Mouse (Mus musculus) mouse embryonic stem cell (cell line): ENCODE data around the gene Chst15.

Experiments used
- in situ Hi-C, 2 experiments: fragments of 300-500 bp; cut with MboI; formaldehyde crosslinking; loops; 1 replicate in 1 of 2; 3 replicates in 1 of 2; pipeline ENCODE4 v1.14.3; 2019 to 2020; ENCODE audit warnings: low sequenced_read_pairs in 2 of 2, low pct_unique_long_range_greater_than_20kb in 1 of 2, mixed read lengths in 1 of 2; ENCODE audit not compliant: unreplicated experiment in 1 of 2

The Chst15 gene

DNA sequence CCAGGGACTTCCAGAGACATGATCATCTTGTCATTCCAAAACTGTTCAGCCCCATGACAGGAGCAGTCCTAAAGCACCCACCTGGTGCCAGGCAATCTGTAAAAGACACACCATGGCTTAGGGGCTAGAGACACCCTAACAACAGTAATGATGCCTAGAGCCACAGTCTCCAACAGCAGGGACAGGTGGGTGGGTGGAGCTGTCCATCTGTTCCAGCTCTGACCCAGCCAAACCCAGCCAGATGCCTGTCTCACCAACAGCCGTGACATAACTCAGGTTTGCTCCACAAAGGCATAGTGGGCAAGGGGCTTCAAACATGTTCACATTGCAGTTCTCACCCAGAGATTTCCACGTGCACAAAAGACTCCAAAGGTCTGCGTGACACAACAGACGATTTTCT is 35.3 kb downstream of the Chst15 start:
- in situ Hi-C loops: no loop called here

DNA sequence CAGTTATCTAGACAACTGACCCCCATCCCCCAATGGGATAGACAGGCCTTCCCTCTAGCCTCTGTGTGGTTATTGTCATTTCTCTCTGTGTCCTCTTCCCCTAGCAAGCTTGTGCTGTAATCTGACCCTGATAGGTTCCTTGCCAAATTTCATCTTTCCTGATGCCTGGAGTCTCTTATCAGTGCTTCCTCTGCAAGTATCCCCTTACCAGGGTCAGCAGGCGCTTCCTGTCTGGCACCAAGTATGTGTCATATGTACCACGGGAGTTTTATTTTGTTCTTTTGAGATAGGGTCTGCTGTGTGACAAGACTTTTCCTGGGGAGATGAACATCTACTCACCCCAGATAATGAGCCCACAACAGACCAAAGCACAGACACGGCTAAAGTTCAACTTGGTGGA is 38.4 kb downstream of the Chst15 start:
- in situ Hi-C loops: no loop called here

DNA sequence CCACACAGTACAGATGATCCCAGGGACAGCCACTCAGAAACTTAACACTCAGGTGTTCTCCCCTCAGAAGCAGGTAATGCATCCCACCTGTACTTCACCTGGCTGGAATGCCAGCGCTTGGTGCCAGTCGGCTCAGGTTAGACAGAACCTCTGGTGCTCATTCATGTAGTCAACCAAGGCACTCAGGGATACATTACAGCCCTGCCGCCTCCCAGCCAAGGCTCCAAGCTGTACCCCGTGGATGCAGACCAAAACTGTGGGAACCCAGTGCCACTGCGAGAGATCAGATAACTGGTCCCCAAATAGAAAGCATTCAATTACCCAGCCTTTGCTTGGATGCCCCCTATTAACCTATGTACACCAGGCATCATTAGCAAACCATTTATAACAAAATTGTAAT is 40.7 kb downstream of the Chst15 start:
- in situ Hi-C loops: no loop called here

DNA sequence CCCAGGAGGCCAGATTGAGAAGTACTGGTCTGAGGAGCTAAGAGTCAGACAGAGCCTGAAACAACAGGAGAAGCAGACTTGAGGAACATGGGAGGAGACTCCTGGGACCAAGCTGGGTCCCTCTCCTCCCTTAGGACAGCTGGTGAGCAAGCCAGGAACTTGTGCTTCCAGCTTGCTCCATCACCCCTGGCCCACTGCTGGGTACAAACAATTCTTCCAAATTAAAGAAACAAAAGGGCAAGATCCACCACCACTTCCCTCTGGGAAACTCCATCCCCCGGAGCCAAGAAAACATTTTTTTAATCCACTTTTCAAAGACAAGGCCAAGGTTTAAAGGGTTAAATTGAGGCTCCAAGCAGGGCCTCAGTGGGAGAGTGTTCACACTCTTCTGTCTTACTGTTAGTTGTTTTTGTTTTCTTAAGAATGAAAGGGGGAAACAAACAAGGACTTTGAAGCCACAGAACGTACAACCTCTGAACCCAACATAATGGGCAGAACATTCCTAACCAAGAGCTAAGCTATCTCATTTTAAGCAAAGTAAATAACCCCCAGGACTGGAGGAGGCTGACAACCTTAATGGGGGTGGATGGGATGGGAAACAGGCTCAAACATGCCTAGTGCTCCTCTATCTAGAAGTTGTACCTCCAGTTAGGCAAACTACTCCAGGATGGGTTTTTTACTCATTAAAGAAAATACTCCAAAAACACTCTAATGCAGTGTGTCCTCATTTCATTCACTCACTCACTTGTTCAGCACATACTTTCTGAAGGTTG is 43.1 kb downstream of the Chst15 start:
- in situ Hi-C loops: no loop called here

DNA sequence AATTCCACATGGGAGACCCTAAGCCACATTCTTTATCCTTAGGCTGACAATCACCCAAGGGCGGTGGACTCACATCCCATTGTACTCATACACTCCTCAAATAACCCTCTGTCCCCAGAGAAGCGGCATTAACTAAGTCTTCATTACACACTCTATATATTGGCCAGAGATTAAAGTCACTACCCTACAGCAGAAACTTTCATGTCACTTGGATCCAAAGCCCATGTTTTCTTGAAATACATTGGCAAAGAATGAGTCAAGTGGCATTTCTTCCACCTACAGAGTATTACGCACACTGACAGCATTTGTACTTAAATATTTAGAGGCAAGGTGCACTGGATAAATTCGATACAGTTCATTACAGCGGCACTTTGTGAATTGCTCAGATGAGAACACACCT is 44.0 kb downstream of the Chst15 start:
- in situ Hi-C loops: no loop called here

DNA sequence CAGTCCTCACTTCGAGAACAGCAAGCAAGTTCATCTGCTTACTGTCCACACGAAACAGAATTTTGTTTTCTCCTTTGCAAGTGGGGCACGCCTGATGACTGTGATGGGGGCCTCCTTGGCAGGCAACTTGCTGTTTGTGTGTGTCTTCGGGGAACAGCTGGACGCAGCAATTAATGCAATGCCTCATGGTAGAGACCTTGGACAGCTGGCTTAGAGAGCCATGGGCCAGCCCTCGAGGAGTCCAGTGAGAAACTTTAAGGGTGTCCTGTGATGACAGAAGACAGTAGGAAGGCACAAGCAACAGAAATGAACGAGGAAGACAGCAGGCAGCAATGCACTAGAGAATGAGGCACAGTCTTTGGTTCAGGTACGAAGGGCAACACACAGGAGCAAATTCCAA is 46.7 kb downstream of the Chst15 start:
- in situ Hi-C loops: no loop called here

DNA sequence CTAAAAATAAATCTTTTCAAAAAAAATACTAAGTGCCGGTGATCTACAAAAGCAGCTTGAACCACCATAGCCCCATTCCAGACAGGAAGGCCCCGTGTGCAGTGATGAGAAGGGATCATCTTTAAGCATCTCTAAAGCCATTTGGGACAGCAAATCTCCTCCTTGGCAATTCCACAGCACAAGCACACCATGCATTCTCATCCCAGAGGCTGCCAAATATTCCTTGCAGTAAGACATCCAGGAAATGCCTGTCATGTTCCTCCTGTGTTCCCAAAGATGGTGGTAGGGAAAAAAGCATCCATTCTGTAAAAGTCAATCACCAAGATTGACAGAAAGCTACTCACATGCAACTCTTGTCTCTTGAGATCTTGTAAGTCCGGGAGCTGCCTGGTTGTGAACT is 47.4 kb downstream of the Chst15 start:
- in situ Hi-C loops: no loop called here

DNA sequence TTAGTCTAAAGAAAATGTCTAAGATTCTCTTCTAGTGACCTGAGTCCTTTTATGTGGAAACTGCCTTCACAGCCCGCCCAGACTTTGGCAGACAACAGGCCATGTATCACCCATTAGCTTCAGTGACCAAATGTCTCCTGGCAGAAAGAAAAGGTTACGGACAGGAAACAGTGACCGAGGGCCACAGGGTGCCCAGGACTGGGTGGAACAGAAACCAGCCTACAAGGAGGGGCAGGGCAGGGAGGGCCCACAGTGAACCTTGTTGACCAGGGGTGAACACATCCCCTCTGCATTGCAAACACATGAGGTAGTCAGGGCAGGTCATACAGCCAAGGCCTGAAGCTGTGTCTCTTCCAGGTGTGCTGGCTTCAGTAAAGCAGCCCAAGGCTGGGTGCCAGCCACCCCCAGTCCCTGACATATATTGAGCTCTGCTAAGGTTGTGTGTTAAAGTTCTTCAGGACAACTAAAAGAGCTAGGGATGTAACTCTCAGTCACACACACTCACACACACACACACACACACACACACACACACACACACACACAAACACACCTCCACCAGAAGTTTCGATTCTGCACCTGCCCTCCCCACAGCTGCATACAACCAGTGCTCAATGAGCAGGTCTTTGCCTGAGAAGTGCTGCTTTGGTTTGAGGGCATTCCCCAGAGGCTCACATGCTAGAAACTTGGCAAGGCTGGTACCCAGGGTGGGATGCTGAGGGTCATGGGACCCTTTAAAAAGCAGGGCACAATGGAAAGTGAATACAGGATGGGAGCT is 49.1 kb downstream of the Chst15 start:
- in situ Hi-C loops: no loop called here

DNA sequence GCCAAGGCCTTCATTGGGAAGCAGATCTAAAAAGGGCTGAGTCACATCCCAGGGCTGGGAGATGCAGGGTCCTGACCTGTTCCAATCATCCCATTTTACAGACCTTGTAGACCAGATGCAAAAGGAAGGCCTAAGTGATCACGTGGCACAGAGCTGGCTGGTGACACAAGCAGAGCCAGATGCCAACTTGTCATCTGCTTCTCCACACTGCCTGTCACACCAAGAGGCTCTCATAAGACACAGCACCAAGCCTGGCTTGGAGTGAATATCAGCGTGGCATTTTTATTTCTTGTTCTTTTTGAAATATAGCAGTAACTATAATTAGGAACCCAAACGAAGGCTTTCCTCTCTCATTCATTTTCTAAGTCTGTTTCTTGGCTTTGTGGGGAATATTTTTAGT is 52.3 kb downstream of the Chst15 start:
- in situ Hi-C loops: no loop called here

DNA sequence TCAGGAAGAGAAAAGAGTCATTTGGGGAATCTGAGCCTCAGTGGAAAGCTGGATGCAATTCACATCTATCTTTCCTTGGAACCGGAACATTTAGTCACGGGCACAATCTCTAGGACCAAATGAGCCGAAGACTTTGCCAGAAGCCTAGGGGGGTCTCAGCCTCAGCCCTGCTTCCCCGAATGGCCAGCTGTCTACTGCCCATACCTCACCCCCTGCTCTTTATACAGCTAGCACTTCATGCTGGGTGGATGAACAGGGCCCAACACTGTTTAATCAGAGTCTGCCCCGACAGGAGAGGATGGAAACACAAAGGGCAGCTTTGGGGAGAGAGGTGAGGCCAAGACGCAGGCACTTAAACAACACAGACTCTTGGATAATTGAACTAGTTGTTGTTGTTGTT is 53.8 kb downstream of the Chst15 start:
- in situ Hi-C loops: no loop called here

DNA sequence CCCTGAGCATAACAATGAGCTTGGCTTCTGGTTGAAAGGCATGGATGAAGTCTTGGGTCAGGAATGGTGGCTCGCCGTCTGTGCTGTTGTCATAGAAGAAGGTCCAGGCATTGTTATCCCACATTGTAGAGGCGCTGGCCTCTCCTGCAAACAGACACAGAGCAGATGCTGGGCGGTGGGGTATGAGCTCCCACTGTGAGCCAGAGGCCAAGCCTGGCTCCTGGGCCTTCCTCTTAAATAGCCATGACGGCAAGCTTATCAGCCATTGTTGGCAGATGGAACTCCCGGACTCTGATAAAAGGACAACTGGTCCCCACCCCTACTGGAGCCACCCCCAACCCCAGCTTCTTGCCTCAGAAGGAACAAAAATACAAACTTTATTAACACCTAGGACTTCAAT is 54.3 kb downstream of the Chst15 start:
- in situ Hi-C loops: no loop called here

DNA sequence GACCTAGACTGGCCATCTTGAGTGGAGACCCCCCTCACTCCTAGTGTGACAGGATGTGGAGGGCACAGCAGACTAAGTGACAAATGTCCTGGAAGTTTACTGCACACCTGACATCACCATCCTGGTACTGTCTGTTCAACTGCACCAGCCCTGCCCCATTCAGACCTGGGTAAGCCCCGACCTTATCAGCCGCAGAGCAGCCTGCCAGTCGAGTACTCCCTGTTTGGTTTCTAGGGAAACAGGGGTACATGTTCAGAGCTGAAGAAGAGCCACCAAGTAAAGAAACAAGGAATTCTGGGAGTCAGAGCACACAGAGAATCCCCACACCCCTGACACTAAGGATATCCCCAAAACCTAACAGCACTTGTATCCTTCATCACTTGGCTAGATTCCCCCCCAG is 55.1 kb downstream of the Chst15 start:
- in situ Hi-C loops: no loop called here

DNA sequence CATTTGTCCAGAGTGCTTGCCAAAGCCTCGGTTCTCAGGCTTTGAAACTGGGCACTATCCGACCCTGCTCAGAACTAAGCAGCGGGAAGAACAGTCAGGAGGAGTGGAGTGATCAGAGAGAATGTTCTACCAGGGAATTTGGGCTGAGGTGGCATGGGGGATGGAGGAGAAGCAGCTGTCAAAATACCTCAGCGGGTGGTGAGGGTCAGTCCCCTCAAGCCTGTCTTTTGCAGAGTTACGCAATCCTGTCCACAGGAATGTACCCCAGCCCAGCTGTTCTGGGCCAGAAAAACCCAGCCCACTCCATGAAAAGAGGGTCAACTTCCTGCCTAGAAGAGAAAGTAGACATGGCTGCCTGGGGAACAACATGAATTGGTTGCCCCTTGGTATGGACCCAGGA is 56.4 kb downstream of the Chst15 start:
- in situ Hi-C loops: no loop called here

DNA sequence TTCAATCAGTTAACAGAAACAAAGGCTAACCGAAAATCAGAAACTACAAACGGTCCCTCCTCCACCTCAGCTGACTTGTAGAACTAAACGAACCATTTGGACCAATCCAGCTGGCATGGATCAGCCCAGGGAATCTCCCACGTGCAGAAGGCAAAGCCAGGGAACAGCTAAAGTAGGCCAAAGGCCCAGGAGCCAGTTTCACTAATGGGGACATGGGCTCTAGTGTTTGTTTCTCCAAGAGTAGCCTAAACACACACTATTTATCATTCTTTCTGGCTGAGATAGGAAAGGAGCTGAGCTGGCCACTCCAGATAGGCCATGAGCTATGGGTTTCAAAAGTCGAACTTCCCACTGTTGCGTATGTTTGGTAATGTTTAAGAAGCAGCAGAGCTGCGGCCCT is 58.2 kb downstream of the Chst15 start:
- in situ Hi-C loops: no loop called here

DNA sequence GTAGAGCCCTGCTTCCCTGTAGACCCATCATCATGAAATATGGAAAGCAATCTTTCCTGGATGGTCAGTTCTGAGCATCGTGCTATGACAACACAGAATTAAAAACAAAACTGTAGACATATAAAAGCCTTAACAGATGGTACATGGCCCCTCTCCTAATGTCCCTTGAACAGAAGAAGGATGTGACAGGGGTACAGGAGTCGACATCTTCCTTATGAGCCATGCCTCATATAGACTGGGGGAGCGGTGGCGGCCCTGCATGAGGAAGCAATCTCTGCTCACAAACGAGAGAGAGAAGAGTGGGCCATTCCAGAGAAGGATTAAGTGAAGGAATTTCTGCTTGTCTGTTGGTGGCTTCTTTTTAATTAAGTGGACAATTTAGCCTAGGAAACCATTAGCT is 58.8 kb downstream of the Chst15 start:
- in situ Hi-C loops: no loop called here

DNA sequence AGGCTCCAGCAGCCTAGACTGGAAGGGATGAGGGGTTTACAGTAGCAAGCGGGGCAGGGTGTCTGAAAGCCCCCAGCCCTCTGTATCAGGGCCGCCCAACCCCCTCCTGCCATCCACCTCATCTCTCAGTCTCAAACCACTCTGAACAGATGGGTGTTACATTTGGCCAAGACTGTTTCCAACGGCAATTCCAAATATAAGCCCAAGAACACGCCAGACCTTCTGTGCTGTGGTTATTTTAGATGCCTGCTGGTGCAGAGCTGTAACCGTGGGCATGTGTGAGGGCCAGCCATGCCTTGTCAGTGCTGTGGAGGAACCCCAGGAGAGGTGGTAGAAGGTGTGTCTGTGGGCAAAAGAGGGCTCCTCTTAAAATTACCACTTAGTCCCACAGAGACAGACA is 63.5 kb downstream of the Chst15 start:
- in situ Hi-C loops: no loop called here

DNA sequence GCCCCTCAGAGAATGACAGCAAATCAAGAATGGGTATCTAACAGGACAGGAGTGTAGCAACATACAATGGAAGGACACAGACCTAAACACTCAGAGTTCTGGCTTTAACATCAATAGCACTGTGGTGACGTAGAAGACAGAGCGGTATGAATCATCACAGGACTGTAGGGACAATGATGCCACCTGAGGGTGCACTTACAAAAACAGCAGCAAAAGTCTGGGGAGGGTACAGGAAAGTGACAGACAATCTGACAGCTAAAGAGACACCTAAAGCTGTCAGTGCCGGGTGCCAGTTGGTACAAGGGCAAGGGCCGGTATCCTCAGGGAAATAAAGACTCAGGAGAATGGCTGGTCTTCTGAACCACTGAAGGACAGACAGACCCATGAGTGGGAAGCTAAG is 64.0 kb downstream of the Chst15 start:
- in situ Hi-C loops: no loop called here

DNA sequence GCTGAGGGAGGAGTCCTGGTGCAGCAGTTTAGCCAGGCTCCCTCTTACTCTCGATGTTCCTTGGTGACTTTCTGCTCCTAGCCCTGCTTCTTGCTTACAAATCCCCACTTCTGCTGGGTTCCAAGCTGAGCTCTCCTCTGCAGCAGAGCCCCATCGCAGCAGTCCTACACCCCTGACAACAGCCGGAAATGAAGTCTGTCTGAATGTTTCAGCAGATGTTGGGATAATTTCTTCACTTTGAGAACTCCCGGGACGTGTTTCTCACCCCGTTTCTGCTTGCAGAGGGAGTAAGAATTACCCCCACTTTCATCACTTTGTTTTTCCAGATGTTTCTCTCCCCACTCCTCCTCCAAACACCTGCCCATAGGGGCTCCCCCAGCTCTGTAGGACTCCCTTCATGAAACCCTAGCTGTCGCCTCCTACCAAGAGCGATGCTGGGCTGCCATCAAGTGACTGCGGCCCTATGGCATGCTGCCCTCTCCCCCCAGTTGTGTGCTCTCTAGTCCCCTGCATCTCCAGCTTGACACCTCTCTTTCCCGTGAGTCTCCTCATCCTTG is 67.4 kb downstream of the Chst15 start:
- in situ Hi-C loops: loop anchor here (25.0 kb wide), 1 partner anchor 638 kb away; no protein-coding TSS in a partner anchor

DNA sequence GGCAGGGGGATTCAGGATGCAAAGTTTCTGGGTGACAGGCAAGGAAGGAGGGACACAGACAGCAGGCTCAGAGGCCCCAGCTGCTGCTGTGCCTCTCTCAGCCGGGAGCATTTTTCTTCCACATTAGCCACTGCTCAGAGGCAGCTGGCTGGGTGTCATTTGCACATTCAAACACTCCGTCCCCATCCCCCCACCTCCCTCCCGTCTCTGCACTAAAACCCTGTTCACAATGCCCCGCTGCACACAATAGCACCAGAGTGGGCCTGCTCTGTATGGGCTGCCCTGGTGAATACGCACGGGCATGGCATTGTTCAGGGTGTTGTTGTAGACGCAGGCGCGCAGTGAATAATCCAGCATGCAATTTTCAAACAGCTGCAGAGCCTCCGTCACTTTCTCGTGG is 69.5 kb downstream of the Chst15 start:
- in situ Hi-C loops: loop anchor here (25.0 kb wide), 1 partner anchor 640 kb away; no protein-coding TSS in a partner anchor

DNA sequence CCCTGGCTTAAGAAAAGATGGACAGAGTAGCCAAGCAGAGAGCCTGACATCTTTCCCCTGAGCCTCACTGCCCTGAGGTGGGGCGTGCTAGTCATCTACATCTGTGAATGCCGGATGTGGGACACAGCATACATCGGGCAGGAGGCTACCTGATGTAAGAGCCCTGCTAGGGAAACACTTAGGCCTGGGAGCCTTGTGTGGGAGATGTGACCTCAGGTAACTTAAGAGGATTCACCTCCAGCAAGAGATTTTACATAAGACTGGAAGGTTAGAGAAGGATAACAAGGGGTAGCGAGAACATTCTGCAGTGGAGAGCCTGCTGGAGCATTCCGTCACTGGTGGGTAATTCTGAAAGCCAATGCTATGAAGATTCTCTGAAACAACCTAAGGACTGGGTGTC is 69.9 kb downstream of the Chst15 start:
- in situ Hi-C loops: loop anchor here (25.0 kb wide), 1 partner anchor 640 kb away; no protein-coding TSS in a partner anchor
